ENCODE assay signal across 8 mouse cellular contexts in genomic region chr3:103393283-103394060, GRCm38 (mm10).
DNase-seq lines count a peak whose midpoint lies in the region; ATAC-seq lines count a peak whose summit lies in the region.

No protein-coding gene starts in this region.

- no peak for DNase-seq in cerebellum, postnatal 25 days
- DNase-seq in thymus, postnatal 14 days: peak; percentile 58
- no peak for DNase-seq in thymus, adult 18-20 months
- DNase-seq in urinary bladder, postnatal 10 days (ENCODE audit: low spot score): no peak
- DNase-seq in urinary bladder, postnatal 36 days (ENCODE audit: low spot score in 2 of 2): no peak
- no peak for DNase-seq in gastrocnemius, postnatal 25 days

- peak; percentile 36; the same call in 1 of the 2 replicates for ATAC-seq in cerebellum, adult (ENCODE audit: insufficient number of reproducible peaks, low FRiP score, low TSS enrichment)
- 0 out of 2 replicates have a peak, but pooled peaks have one; percentile 17 for ATAC-seq in megakaryocyte, adult 5-6 weeks (ENCODE audit: poor library complexity, severe bottlenecking)
